Comparison of ENCODE assay signal across 1 mouse cellular context in genomic region chr16:22857431-22858113, GRCm38 (mm10).
TF ChIP-seq lines count a peak whose summit lies in the region.

TSS of gene Tbccd1 (minus strand) at chr16:22857669.
TSS of gene Dnajb11 (plus strand) at chr16:22857845.

TF ChIP-seq in CH12.LX, 34 proteins besides CTCF, POLR2A, EP300 and RAD21 (continued from another document):
- TF ChIP-seq SIN3A (IDR thresholded peaks at IDR 0.05; ENCODE audit: low read length) (peak; percentile 98), GABPA (IDR thresholded peaks at IDR 0.05; ENCODE audit: insufficient replicate concordance, low read depth, low read length) (no peak; the same call in 1 of the 2 replicates), NRF1 (IDR thresholded peaks at IDR 0.05; ENCODE audit: low read depth, low read length) (peak; percentile 61), ZKSCAN1 (IDR thresholded peaks at IDR 0.05; ENCODE audit: borderline replicate concordance, low read depth, low read length) (no peak), JUN (IDR thresholded peaks at IDR 0.05; ENCODE audit: insufficient read depth, low read depth, low read length) (no peak; the same call in 1 of the 2 replicates), UBTF (IDR thresholded peaks at IDR 0.05; ENCODE audit: low read depth, low read length) (no peak), ZC3H11A (IDR thresholded peaks at IDR 0.05; ENCODE audit: low read depth, low read length) (no peak), SMC3 (IDR thresholded peaks at IDR 0.05; ENCODE audit: low read depth, low read length) (no peak), USF2 (conservative IDR thresholded peaks at IDR 0.05; ENCODE audit: low read depth, low read length) (peak; percentile 96), MXI1 (IDR thresholded peaks at IDR 0.05; ENCODE audit: low read depth, low read length) (peak; percentile 98), MEF2A (IDR thresholded peaks at IDR 0.05; ENCODE audit: borderline replicate concordance, low read depth, low read length) (peak; percentile 34), KAT2A (IDR thresholded peaks at IDR 0.05; ENCODE audit: insufficient replicate concordance, low read length) (peak; percentile 83; the same call in 1 of the 2 replicates), CHD2 (IDR thresholded peaks at IDR 0.05; ENCODE audit: low read length) (peak; percentile 94), TCF12 (IDR thresholded peaks at IDR 0.05; ENCODE audit: low read depth, low read length) (peak; percentile 73), NELFE (IDR thresholded peaks at IDR 0.05; ENCODE audit: low read depth, low read length) (peak; percentile 80), POLR2AphosphoS2 (IDR thresholded peaks at IDR 0.05; ENCODE audit: low read depth, low read length) (no peak), ZNF384 (IDR thresholded peaks at IDR 0.05; ENCODE audit: low read depth, low read length) (no peak)
